Mouse (Mus musculus) cerebellum, adult 2 months (tissue): Measurements from ENCODE around the gene Ldhc.

ENCODE experiments used
- CTCF ChIP-seq: fragments of 200-500 bp; IDR thresholded peaks from 2 replicates; pipeline ENCODE4 v1.5.1; 2011; ENCODE audit warnings: low read depth, mild to moderate bottlenecking, control low read depth, low read length, moderate library complexity, borderline replicate concordance; ENCODE audit not compliant: insufficient read depth
- POLR2A ChIP-seq: fragments of 200-500 bp; IDR thresholded peaks from 2 replicates; pipeline ENCODE4 v1.6.1; 2011; ENCODE audit warnings: low read length, control low read depth, borderline replicate concordance; ENCODE audit not compliant: insufficient read depth

GRCm38 (mm10) chr7:46833266-46833665 lies 27.7 kb upstream of the Ldhc start:
- TF ChIP-seq CTCF = no peak
- TF ChIP-seq POLR2A = no peak
